Mouse (Mus musculus) mouse trophoblast stem cell (cell line): ENCODE results near the gene Selenow.
"Not testable (repeated sequence)": the region's sequence is repeated elsewhere in the genome, so short reads cannot be mapped to it uniquely, and the experiment has no call there.

Experiments used
- in situ Hi-C, 2 experiments: fragments of 300-500 bp; cut with MseI, MboI; formaldehyde crosslinking; loops; 2 replicates in 1 of 2; 3 replicates in 1 of 2; pipeline ENCODE4 v1.15.1; 2025

Selenow gene

GRCm38 (mm10) chr7:15945721-15946536, 23.7 kb upstream of the Selenow start, which contains the start of gene Nop53:
Gene Nop53, minus strand, starts transcription at chr7:15946074.
- in situ Hi-C loops: no loop called here

- in situ Hi-C loops: no loop called here
Observed at GRCm38 (mm10) chr7:15945211-15945610, 23.0 kb upstream of the Selenow start.

DNA sequence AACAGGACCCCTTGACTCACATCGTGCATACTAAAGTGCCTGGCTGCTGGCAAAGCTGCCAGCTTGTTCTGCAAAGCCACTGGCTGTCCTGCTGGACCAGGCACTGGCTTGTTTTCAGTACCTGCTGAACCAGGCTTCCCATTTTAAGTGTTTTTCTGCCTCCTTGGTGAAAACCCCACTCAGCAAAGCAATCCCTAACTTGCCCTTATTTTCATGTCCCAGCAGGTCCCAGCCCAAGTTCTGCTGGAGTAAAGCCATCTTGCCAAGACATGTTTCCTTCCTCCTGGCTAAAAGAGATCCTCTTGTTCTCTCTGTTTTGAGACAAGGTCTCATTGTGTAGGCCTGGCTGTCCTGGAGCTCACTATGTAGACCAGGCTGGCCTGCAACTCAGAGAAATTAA, 22.1 kb upstream of the Selenow start:
- in situ Hi-C loops: no loop called here

GRCm38 (mm10) chr7:15938621-15939020, 16.4 kb upstream of the Selenow start:
- in situ Hi-C loops: no loop called here

DNA sequence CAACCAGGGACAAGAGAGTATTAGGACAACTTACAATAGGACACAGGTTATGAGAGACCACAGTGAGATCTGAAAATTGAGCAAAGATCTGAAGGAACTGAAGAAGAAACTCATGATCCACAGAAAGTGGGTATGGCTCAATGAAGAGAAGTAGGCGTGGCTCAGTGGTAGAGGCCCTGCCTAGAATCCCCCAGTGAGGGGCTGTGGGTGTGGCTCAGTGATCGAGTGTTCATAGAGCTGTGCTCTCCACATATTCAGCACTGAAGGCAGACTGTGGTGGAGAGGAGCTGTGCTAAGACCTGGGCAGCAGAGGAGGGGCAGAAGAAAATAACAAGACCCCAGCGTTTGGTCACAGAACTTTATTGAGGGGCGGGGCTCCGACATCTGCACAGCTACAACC, 15.3 kb upstream of the Selenow start:
- in situ Hi-C loops: no loop called here

- in situ Hi-C loops: no loop called here
Observed at GRCm38 (mm10) chr7:15933437-15934359, 11.5 kb upstream of the Selenow start.

DNA sequence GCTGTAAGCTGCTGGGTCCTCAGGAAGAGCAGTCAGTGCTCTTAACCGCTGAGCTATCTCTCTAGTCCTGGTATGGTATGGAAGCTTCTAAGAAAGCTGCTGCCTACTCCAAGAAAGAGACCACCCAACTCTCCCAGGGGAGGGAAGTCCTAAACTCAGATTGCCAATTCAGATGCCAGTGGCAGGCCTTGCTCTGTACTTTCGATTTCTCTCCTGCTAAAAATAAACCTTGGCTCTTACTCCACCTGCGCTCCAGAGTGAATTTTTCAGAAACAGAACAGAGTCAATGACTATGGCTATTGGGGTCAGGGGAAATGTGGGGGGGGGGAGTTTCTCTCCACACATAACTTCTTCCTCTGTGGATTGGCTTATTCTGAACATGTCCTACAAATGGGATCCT, 9.4 kb upstream of the Selenow start:
- in situ Hi-C loops: no loop called here

DNA sequence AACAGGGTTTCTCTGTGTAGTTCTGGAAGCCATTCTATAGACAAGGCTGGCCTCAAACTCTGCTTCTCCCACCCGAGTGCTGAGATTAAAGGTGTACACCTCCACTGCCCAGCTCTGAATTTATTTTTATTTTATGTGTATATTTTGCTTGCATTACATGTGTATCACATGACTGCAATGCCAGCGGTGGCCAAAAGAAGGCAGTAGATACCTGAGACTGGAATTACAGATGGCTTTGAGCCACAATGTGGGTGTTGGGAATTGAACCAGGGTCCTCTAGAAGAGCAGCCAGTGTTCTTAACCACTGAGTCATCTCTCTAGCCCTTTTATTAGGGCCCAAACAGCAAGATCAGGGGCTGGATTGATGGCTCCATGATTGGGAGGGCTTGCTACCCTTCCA, 8.3 kb upstream of the Selenow start:
- in situ Hi-C loops: no loop called here

GRCm38 (mm10) chr7:15929910-15930309, 7.7 kb upstream of the Selenow start:
- in situ Hi-C loops: no loop called here

DNA sequence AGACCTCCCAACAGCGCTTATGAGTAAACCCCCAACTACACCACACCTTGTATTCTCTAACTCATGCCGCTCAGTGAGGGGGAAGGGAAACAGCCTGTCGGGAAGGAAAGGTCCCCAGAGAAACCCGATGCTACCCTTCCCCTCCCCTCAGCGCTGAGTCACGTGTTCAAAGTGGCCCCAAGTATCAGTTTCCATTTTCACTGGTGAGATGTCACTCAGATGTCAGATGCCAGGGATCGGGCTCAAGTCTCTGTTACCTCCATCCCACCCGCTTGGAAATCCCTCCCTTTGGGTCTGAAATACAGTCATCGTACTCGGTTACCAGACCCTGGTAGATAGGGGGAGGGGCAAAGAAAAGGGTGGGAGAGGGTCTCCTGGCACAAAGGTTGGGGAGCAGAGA, 406 bp downstream of the Selenow start:
- in situ Hi-C loops: no loop called here

DNA sequence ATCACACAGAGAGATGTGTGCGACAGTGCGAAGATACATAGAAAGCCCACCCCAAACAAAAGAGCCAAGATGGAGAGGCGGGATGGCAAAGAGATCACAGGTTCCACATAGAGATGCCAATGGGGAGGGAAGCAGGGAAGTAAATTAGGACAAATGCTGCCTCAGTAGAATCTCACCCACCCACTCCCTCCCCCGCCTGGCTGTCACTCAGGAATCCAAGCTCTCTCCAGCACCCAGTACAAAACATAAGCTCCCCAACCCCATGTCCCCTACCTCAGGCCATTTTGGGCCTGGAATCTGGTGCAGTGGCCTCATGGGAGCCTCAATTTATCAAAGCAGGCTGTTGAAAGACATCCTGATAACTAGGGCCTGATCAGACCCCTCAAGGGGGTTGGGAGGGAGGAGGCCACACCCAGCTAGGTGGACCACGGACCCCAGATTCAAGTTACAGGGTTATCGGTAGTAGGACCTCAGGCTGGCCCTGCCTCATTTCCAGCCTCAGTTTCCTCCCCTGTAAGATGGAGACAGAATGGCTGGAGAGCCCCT, 1.5 kb downstream of the Selenow start:
- in situ Hi-C loops: no loop called here

GRCm38 (mm10) chr7:15919947-15920346, 2.3 kb downstream of the Selenow start:
- in situ Hi-C loops: no loop called here

DNA sequence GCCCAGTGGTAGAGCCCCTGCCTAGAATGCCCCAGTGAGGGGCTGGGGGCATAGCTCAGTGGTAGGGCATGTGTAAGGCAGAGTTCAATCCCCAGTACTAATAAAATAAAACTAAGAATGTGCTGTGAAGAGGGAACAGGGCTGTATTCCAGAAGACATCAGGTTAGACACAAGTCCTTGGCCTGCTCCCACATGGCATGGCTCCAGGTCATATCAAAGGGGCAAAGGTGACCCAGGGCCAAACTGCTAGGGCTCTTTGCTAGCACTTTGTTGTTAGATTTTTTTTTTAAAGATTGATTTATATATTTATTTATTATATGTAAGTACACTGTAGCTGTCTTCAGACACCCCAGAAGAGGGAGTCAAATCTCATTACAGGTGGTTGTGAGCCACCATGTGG, 3.8 kb downstream of the Selenow start:
- in situ Hi-C loops: no loop called here

DNA sequence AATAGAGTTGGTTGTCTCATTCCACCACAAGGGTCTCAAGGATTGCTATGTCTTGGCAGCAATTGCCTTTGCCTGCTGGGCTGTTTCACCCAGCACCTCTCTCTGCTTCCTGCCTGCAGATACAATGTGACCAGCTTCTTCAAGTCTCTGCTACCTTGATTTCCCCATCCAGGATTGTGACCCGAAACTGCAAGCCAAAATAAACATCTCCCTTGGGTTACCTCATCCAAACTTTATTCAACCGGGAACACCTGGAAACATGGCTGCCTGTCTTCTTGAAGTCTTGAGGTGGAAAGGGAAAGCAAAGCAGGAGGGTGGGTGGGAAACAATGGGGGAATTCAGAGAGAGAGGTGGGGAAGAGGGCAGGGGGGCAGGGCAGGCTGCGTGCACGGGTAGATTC, 5.2 kb downstream of the Selenow start:
- in situ Hi-C loops: no loop called here

DNA sequence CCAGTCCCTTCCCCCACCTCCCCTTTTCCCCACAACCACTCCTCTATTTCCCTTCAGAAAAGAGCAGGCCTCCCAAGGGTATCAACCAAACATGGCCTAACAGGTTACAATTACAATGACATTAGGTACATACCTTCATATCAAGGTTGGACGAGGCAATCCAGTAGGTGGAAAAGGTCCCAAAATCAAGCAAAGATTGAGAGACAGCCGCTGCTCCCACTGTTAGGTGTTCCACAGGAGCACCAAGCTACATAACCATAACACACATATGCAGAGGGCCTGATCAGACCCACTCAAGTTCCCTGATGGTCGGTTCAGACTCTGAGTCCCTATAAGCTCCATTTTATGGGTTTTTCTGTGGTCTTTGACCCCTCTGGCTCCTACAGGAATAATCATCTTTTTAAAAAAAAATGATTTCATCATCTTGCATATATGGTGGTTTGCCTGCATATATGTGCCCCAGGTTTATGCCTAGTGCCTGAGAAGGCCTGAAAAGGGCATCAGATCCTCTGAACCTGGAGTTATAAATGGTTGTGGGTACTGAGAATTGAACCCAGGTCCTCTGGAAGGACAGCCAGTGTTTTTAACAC, 6.0 kb downstream of the Selenow start:
- in situ Hi-C loops: no loop called here

DNA sequence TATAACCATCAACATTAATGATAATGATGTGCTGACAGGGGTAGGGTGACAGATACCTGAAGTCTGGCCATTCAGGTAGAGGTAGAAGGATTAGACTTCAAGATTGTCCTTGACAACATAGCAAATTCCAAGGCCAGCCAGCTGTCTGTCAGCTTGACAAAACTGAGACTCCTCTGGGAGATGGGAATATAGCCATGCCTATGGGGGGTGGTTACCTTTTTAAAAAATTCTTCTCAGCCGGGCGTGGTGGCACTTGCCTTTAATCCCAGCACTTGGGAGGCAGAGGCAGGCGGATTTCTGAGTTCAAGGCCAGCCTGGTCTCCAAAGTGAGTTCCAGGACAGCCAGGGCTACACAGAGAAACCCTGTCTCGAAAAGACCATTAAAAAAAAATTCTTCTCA, 6.5 kb downstream of the Selenow start:
- in situ Hi-C loops: not testable (repeated sequence)

DNA sequence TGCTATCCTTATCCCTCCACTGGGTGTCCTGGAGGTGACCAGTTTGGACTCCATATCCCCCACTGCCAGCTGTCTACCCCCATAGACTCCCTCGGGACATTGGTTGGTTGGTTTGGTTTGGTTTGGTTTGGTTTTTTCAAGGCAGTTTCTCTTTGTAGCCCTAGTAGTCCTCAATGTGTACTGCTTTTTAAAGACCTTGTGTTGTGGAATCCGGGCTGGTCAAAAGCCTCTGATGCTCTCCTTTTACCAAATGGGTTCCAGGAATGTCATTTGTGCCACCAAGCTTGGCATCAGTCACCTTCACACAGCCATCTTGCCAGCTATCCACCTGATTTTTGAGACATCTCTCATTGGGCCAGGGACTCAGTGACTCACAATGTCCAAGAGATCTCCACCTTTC, 7.5 kb downstream of the Selenow start:
- in situ Hi-C loops: no loop called here

- in situ Hi-C loops: no loop called here
Observed at GRCm38 (mm10) chr7:15914252-15914651, 8.0 kb downstream of the Selenow start.

GRCm38 (mm10) chr7:15912183-15912582, 10.0 kb downstream of the Selenow start:
- in situ Hi-C loops: no loop called here

DNA sequence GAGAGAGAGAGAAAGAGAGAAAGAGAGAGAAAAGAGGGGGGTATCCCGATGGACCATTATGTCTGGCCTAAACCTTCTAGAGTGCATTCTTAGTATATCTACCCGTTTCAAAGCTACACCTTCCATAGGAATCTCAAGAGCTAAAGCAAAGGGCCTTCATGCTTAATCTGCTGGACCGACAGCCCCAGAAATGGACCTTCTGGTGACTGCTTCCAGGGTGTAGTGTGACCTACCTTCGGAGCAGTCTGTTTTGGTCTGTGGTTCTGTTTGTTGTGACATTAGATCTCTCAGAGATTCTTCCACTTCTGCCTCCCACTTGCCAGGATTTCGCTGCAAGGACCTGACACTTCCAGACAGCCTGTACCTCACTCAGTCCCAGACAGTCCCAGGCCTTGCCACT, 11.7 kb downstream of the Selenow start:
- in situ Hi-C loops: no loop called here

- in situ Hi-C loops: no loop called here
Observed at GRCm38 (mm10) chr7:15907971-15908590, 14.1 kb downstream of the Selenow start.

- in situ Hi-C loops: no loop called here
Observed at GRCm38 (mm10) chr7:15906602-15907001, 15.6 kb downstream of the Selenow start.
